Mouse (Mus musculus): ENCODE results near the gene Ckap5.
A peak's percentile ranks its signal among the peaks of the same experiment; 100 is the strongest.

The Ckap5 gene

DNA sequence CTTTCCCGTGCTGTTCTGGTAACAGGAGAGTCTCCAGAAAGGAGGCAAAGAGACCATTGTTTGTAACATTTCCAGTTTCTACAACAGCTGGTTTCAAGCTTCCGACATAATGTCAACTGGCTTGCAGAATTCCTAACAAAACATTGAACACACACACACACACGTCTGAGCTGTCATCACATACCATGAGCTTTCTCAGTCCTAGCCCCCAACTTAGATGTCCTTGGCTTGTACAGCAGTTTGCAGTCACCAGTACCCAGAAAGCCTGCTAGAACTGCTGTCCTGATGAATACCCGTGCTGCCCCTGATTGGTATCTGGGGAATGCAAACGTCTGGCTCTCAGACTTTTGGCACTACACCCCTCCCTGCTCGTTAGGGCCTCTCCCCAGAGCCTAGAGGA lies 129.3 kb downstream of the Ckap5 start:
- no peak for DNase-seq

DNA sequence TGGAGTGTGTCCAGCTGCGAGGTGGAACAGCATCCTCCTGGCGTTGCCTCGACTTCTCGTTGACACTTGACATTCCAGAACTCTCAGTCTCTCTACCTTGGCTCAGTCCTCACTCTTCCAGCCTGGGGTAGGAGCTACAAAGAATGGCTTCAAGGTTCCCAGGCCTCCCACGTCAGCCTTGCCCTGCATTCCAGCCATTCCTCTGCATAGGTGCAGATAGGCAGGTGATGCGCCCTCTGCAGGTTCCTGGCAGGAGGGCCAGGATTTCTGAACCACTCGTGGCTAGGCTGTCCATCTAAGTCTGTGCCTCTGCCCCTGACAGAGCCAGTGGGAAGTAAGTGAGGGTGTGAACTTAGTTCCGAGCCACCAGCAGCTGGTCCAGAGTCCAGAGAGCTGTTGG lies 130.2 kb downstream of the Ckap5 start:
- peak; percentile 78 for DNase-seq

- no peak for DNase-seq
Measured at GRCm38 (mm10) chr2:91659657-91660056, 133.1 kb downstream of the Ckap5 start.

DNA sequence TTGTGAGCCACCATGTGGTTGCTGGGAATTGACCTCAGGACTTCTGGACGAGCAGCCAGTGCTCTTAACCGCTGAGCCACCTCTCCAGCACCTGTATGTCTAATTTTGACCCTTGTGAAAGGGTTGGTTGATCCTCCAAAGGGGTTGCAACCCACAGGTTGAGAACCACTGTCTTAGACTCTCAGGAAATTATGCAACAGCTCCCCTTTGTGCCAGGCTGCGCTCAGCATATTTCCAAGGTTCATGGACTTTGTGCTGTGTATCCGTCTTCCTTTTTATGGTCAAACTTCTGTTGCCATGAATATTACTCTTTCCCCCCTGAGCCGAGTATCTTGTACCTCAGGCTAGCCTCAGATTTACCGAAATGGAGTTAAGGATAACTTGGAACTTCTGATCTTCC lies 134.4 kb downstream of the Ckap5 start:
- DNase-seq = peak; percentile 78

- no peak for DNase-seq
Measured at GRCm38 (mm10) chr2:91664780-91665179, 138.2 kb downstream of the Ckap5 start.

DNA sequence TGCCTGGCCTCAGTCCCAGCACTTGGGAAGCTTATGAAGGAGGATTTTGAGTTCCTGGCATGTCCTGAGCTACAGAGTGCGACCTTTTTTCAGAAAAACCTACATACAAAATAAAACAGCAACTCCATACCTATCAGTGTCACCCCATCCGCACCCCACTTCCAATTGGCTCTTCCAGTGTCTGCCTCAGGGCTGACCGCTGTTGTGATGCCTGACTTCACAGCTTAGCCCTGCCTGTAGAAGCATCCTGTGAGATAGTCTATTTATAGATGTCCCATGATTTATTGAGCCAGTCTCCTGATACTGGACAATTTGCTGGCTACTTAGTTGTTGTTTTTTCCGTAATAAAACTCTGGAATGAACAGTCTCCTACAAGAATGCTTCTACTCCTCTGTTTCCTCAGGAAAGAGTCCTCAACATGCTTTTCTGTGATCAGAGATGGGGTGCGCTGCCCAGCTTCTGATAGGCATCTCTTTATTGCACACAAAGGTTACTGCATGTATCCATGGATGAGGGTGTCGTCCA lies 139.9 kb downstream of the Ckap5 start:
- peak; percentile 30 for DNase-seq

GRCm38 (mm10) chr2:91667747-91668146 lies 141.2 kb downstream of the Ckap5 start:
- no peak for DNase-seq

DNA sequence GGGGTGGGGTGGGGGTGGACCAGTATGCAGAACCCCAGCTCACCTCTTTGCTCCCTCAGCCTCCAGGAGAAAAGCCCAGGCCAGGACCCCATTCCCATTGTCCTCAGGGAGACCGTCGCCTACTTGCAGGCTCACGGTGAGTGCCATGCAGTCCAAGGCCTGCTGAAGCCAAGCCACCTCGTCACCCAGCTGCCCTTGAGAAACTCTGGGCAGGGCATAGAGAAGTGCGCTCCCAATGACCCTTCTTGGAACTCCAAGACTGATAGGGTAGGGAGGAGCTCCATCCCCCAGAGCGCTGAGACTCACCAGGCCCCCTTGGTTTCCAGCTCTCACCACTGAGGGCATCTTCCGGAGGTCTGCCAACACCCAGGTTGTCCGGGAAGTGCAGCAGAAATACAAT lies 142.8 kb downstream of the Ckap5 start:
- no peak for DNase-seq

- peak; percentile 81 for DNase-seq
Measured at GRCm38 (mm10) chr2:91670038-91670437, 143.5 kb downstream of the Ckap5 start.

Measured in kidney, adult 11 months (tissue).